Mouse (Mus musculus): ENCODE measurements around the gene Gm20388.

Gene Gm20388

GRCm38 (mm10) chr8:122523652-122524360 lies 2613.2 kb downstream of the Gm20388 start:
- DNase-seq (ENCODE audit: low read depth, low spot score): no peak

GRCm38 (mm10) chr8:122524506-122524905 lies 2613.9 kb downstream of the Gm20388 start:
- no peak for DNase-seq (ENCODE audit: low read depth, low spot score)

DNA sequence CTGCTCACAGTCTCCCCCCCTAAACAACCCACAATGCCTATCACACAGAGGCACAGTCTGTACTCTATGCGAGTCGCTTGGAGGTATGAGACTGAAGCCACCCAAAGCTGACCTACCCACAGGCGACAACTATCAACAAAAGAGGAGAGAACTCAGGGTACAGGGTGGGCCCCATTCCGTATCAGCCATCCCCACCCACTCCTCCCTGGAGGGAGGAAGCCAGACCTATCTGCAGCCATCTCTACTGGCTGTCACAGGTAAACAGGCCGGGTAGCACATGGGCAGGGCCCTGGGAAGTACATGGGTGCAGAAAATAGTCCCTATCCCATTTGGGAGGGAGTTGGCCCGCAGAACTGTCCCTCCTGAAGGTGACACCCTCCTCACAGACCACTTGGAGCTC lies 2614.4 kb downstream of the Gm20388 start:
- DNase-seq (ENCODE audit: low read depth, low spot score): no peak

DNA sequence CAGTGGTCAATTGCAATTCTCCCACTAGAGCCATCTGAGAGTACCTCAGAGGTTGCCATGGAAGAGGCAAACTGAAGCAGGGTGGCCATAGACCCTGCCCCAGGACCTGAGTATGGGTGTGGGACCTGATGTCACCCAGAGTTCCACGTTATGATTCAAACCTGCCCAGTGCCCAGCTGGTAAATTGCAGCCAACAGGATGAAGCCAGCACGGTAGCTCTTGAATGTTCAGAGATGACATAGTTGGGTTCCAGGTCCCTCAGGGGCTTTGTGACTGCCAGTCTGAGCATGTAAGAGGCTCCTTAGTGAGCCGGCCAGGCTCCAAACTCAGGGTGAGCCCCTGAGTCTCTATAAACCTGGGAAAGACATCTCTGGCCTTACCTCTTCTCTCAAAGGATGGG lies 2615.4 kb downstream of the Gm20388 start:
- DNase-seq (ENCODE audit: low read depth, low spot score): no peak

DNA sequence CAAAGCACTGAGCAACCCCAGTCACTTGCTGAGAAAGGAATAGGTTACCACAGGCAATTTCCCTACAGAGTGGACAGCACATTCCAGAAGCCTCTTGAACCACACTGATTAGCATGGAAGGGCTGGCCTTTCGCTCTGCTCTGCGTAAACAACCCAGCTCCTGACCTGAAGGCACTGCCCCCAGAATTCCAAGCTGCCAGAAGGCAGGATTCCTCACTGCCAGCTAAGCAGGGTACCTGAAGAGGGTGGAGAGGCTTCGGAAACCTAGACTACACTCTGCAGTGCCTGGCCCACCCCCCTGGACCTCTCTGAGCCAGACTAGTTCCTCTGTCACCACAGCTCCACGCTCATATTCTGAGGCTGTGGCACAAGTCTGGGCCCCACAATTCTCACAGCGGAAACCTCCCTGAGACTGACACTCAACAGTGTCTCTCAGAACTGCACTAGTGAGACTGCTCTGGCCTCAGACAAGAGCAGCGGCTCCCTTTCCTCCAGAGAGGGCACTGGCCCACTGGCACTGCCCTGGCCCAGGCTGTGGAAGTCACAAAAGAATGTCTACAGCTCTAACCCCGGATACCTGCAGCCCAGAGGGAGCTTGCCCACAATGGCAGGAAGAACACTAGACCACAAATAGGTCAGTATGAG lies 2616.0 kb downstream of the Gm20388 start:
- no peak for DNase-seq (ENCODE audit: low read depth, low spot score)

GRCm38 (mm10) chr8:122527937-122528336 lies 2617.3 kb downstream of the Gm20388 start:
- no peak for DNase-seq (ENCODE audit: low read depth, low spot score)

DNA sequence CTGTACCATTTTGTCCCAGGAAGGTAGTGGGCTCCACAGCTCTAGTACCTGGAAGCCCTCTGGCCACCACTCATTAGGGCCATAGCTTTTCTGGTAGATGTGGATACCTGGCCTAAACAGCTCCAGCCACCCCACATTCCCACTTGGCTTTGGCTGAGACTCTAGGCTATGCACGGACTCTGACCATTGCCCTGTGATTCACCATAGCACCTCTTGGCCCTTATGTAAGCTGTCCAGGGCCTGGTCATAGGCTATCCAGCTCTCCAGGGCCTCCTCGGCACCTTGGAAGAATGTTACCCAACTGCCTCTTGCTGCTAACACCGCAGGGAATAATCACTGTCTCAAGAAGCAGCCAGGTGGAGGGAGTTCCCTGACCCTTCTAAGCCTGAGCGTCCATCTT lies 2618.5 kb downstream of the Gm20388 start:
- DNase-seq (ENCODE audit: low read depth, low spot score): no peak

GRCm38 (mm10) chr8:122531312-122531711 lies 2620.7 kb downstream of the Gm20388 start:
- no peak for DNase-seq (ENCODE audit: low read depth, low spot score)

GRCm38 (mm10) chr8:122537033-122537432 lies 2626.4 kb downstream of the Gm20388 start:
- DNase-seq (ENCODE audit: low read depth, low spot score): no peak

DNA sequence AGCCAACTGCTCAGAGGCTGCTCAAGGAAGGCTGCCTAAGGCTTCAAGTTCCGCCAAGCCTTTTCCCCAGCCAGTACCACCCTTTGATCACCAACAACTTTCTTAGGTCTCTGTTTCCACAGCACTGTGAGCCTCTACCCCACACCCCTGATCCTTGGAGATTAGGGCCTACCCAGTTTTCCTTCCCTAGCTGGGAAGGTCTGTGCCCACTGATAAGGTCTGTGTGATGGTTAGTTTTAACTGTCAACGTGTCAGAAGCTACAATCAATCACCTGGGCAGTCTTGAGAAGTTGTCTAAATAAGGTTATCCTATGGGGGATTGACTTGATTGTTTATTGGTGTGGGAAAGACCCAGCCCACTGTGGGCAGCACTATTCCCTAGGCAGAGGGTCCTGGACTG lies 2627.2 kb downstream of the Gm20388 start:
- peak; percentile 74 for DNase-seq (ENCODE audit: low read depth, low spot score)

DNA sequence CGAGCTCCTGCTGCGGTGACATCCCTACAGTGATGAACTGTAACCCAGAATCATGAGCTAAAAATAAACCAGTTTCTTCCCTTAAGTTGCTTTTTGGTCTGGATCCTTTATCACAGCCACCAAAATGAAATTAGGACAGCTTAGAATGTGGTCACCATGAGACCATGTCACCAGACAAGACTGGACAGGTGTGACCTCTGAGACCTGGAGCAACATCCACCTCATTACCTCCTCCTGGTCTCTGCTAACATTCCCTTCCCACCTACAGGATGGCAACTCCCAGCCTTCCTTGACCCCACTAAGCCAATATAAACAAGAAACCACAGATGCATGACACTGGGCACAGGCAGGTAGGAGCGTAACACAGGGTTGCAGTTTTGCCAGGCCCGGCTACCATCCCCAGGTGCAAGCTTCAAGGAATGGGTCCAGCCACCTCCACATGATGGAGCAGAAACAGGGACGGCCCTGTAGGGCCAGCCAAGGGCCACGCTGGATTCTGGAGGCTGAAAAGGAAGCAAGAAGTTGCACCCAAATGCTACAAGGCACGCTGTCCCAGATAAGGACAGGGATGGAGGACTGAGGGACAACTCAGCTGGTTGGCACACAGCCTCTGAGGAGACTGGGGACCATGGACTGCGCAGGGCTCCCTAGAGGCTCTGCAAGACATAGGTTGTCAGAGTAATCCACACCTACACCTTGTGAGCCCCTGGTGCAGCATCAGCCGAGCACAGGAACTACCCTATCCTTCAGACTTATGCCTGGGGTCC lies 2627.9 kb downstream of the Gm20388 start:
- DNase-seq (ENCODE audit: low read depth, low spot score): no peak

GRCm38 (mm10) chr8:122544138-122544537 lies 2633.5 kb downstream of the Gm20388 start:
- no peak for DNase-seq (ENCODE audit: low read depth, low spot score)

GRCm38 (mm10) chr8:122546066-122546755 lies 2635.6 kb downstream of the Gm20388 start:
- peak; percentile 68 for DNase-seq (ENCODE audit: low read depth, low spot score)

DNA sequence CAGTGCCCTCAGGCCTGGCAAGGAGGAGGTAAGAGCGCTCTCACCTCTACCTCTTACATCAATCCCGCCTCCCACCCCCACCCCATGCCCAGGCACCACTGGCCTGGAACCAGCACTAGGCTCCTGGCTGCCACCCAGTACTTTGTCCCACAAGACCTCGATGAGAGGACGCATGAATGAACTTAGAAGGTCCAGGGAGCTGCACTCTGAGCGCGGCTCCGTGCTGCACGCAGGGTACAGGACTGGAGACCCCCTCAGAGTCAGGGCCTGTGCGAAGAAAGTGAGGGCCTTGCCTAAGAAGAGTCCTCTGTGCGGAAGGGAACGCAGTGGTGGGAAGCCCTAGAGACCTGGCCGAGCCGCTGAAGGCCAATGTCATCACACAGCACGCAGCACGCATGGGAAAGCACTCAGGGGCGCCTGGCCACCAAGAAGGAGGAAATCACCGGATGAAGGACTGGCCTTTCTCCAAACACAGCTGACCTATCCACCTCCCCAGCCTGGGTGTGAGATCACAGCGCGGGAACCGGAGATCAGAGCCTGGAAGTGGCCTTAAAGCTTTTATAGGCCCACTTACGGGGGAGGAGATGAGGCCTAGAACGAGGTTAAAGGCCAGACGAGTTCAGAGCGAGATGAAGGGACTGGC lies 2636.3 kb downstream of the Gm20388 start:
- no peak for DNase-seq (ENCODE audit: low read depth, low spot score)

GRCm38 (mm10) chr8:122547815-122548214 lies 2637.2 kb downstream of the Gm20388 start:
- no peak for DNase-seq (ENCODE audit: low read depth, low spot score)

GRCm38 (mm10) chr8:122548331-122548730 lies 2637.7 kb downstream of the Gm20388 start:
- no peak for DNase-seq (ENCODE audit: low read depth, low spot score)

DNA sequence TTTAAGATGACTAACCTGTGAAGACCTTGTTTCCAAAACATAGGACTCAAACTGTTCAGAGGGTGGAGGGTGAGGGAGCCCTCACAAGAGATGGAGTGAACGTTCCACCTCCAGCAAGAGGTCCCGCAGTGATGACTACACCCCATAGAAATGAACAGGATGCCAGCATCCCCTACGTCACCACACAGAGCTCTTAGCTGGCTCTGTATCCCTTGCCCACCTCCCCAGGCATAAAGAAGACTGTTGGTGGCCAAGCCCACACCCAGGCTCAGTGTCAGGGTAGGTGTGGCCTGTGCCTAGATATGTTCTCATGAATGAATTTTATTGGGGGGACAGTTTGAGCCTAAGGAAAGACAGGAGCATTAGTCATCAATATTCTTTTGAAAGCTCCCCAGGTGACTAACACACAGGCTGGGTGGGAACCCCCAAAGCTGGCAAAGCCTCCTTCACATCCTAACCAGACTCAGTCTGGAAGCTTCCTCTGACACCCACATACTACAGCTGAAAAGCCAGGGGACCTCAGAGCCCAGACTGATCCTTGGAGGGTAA lies 2638.3 kb downstream of the Gm20388 start:
- DNase-seq (ENCODE audit: low read depth, low spot score): no peak

DNA sequence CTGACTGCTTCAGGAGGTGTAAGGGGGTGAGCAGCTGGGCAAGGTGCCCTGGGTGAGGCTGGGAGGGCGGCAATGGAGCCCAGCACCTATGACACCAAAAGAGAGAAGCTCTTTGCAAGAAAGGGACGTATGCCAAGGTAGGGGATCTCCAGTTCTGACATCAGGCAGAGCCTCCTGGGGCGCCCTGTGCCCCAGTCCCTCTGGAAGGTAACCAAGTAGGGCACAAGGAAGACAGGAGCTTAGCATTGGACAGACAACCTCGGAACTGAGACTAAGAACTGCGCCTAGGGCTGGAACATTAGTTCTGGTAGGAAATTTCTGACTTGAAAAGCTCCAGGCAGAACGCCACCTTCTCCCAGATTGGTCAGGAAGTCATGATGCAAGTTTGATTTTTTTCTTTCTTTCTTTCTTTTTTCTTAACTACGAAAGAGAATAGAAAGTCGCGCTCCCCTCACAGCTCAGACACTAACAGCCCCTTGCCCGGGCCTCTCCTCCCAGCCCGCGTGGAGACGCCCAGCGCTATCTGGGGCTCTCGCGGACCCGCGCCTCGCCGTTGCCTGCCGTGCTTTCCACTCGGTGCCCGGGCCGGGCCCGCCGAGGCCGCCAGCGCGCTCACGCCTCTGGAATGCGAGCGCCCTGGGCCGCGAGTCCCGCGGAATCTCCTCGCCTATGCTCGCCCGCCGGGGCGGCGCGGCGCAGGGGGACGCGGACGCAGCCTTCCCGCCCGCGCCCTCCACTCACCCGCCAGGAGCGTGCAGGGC lies 2639.8 kb downstream of the Gm20388 start:
- no peak for DNase-seq (ENCODE audit: low read depth, low spot score)

DNA sequence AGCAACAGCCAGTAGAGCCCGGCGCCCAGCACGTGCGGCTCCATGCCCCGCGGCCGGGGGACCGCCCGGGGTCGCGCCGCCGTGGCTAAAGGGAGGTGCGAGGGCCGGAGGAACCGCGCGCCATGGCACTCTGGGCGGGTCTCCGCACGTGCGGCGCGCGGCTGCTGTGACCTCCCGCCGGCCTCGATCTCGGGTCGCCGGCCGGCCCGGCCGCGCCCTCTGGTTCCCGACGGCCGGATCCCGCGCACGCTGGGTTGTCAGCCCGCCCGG lies 2640.3 kb downstream of the Gm20388 start:
- no peak for DNase-seq (ENCODE audit: low read depth, low spot score)

GRCm38 (mm10) chr8:122551265-122552051 lies 2640.8 kb downstream of the Gm20388 start, which contains the start of gene Piezo1:
Gene Piezo1, minus strand, starts transcription at chr8:122551329.
- DNase-seq (ENCODE audit: low read depth, low spot score): peak; percentile 81

Data from c-Kit-negative CD71-positive TER-119-positive erythroid progenitor cells, embryonic 14.5 days (primary cell).